Mouse (Mus musculus): ENCODE measurements around the gene Mroh8. TPM values are rescaled to one million over a fixed set of nuclear protein-coding genes. Genes with fewer than 3 reads are reported as not detected.
A peak's percentile ranks its signal among the peaks of the same experiment; 100 is the strongest.

Mroh8 gene
- total RNA-seq (2014; rRNA removed; ENCODE audit: low replicate concordance) (0.69 TPM in 1 of 2 replicates, not detected in the other), polyA plus RNA-seq (2015; fragmentation: Nextera tagmentation; extraction: Ambion mirVana) (0.16 and 0.20 TPM in 2 replicates)

GRCm38 (mm10) chr2:157279416-157279800 is at the start of gene Mroh8:
Gene Mroh8 (minus strand): TSS chr2:157279549.
- peak within 1 kb of the TSS; percentile 97 for H3K27ac ChIP-seq (ENCODE audit: low read depth)
- H3K27me3 ChIP-seq (ENCODE audit: control insufficient read depth, insufficient read depth, low read length) = no peaks in the 10 kb centered on the region
- 0% methylated on average over 31 of the region's 32 CpGs for WGBS
- DNase-seq (ENCODE audit: low spot score) (peak; percentile 41), ATAC-seq (ENCODE audit: insufficient read depth, low read depth) (peak; percentile 62)
- H3K4me3 ChIP-seq (ENCODE audit: low read depth, low read length) = peak within 1 kb of the TSS; percentile 99
- no peaks in the 10 kb centered on the region for H3K36me3 ChIP-seq (replicated peaks; ENCODE audit: control insufficient read depth, insufficient read depth, low read length)
- H3K4me1 ChIP-seq (ENCODE audit: control insufficient read depth, insufficient read depth) = peaks cover 14% of the 10 kb centered on the region; the same call in 1 of the 2 replicates
- no peaks in the 10 kb centered on the region for H3K9me3 ChIP-seq (replicated peaks; ENCODE audit: control insufficient read depth, low read length)
- H3K4me2 ChIP-seq (ENCODE audit: low read depth, low read length) = peak within 1 kb of the TSS; percentile 87
- no peak for TF ChIP-seq EP300 (IDR thresholded peaks at IDR 0.05; ENCODE audit: low read depth)
- H3K9ac ChIP-seq (replicated peaks; ENCODE audit: low read depth, low read length) = peak within 1 kb of the TSS; percentile 96

GRCm38 (mm10) chr2:157328570-157328969 is 49.2 kb upstream of the Mroh8 start:
- no peaks in the 10 kb centered on the region for H3K27me3 ChIP-seq (ENCODE audit: control insufficient read depth, insufficient read depth, low read length)
- H3K9ac ChIP-seq (replicated peaks; ENCODE audit: low read depth, low read length) = no peak overlapping the region
- ATAC-seq (ENCODE audit: insufficient read depth, low read depth) = no peak
- no peak overlapping the region for H3K4me2 ChIP-seq (ENCODE audit: low read depth, low read length)
- no peaks in the 10 kb centered on the region for H3K4me1 ChIP-seq (ENCODE audit: control insufficient read depth, insufficient read depth)
- H3K27ac ChIP-seq (ENCODE audit: low read depth) = no peak overlapping the region
- no peak for TF ChIP-seq EP300 (IDR thresholded peaks at IDR 0.05; ENCODE audit: low read depth)
- 37% methylated on average over 11 of the region's 11 CpGs for whole genome bisulfite sequencing
- DNase-seq (ENCODE audit: low spot score) = peak; percentile 21
- H3K36me3 ChIP-seq (replicated peaks; ENCODE audit: control insufficient read depth, insufficient read depth, low read length) = peaks cover 40% of the 10 kb centered on the region
- H3K9me3 ChIP-seq (replicated peaks; ENCODE audit: control insufficient read depth, low read length) = no peaks in the 10 kb centered on the region
- no peak overlapping the region for H3K4me3 ChIP-seq (ENCODE audit: low read depth, low read length)

DNA sequence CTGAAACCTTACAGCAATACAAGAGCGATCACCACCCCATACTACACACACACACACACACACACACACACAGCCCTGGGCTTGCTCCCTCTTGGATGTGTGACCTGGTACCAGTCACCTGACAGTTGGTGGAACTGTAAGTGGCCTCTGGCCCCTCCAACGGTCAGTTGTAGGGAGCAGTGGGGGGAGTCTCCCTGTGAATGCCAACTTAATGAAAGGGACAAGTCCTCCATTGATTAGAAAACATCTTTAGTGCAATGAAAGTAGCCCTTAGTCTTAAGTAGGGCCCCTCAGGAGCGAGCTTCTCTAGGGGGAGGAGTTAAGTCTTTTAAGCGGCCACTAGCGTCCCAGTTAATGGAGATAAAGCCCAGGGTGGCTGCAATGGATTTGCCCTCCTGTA is 48.8 kb upstream of the Mroh8 start:
- Histone ChIP-seq H3K27ac (ENCODE audit: low read depth) (no peak overlapping the region), H3K27me3 (ENCODE audit: control insufficient read depth, insufficient read depth, low read length) (no peaks in the 10 kb centered on the region), H3K9ac (replicated peaks; ENCODE audit: low read depth, low read length) (no peak overlapping the region), H3K4me3 (ENCODE audit: low read depth, low read length) (no peak overlapping the region), H3K9me3 (replicated peaks; ENCODE audit: control insufficient read depth, low read length) (no peaks in the 10 kb centered on the region), H3K4me1 (ENCODE audit: control insufficient read depth, insufficient read depth) (no peaks in the 10 kb centered on the region), H3K36me3 (replicated peaks; ENCODE audit: control insufficient read depth, insufficient read depth, low read length) (peaks cover 45% of the 10 kb centered on the region), H3K4me2 (ENCODE audit: low read depth, low read length) (no peak overlapping the region)
- no peak for ATAC-seq (ENCODE audit: insufficient read depth, low read depth)
- DNase-seq (ENCODE audit: low spot score) = no peak
- 51% methylated on average over 5 of the region's 5 CpGs for WGBS
- TF ChIP-seq EP300 (IDR thresholded peaks at IDR 0.05; ENCODE audit: low read depth) (no peak), CTCF (IDR thresholded peaks at IDR 0.05; ENCODE audit: low read depth) (no peak)

- TF ChIP-seq CTCF (IDR thresholded peaks at IDR 0.05; ENCODE audit: low read depth) (no peak), EP300 (IDR thresholded peaks at IDR 0.05; ENCODE audit: low read depth) (no peak)
Observed at GRCm38 (mm10) chr2:157325238-157325637, 45.9 kb upstream of the Mroh8 start.

DNA sequence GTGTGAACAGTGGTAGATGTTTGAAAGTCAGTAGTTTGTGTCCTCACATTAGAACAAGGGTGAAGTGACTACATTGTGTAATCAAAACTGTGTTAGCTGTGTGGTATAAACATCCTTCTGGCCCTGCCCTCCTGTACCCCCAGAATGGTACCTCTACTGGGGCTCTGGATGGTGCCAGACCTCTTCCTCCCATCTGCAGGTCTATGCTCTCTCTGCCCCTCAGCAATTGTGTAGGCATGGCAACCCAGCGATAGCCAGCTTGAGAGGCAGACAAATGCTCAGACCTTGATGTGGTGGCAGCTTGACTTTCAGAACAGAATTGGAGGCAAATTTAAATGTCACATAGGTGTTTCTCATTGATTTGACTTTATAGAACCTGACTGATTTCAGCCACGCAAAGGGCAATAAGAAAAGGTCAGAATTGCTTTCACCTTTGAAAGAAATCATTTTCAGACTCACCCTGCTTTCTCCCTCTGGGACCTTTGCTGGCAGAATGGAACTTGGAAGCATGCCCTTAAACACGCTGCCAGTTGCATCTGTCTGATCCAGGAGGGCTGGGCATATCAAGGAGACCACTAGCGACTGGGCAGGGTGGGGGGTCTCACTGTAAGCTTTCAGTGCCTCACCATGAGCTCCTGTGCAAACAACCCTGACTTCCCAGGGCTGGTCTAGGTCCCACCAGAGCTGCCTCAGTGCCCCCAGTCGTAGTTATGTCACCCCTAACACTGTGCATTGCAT is 42.8 kb upstream of the Mroh8 start:
- TF ChIP-seq EP300 (IDR thresholded peaks at IDR 0.05; ENCODE audit: low read depth) = no peak
- TF ChIP-seq CTCF (IDR thresholded peaks at IDR 0.05; ENCODE audit: low read depth) = no peak

More at GRCm38 (mm10) chr2:157325238-157325637, 45.9 kb upstream of the Mroh8 start:
- 67% methylated on average over 2 of the region's 2 CpGs for WGBS
- Histone ChIP-seq H3K4me2 (ENCODE audit: low read depth, low read length) (no peak overlapping the region), H3K27me3 (ENCODE audit: control insufficient read depth, insufficient read depth, low read length) (no peaks in the 10 kb centered on the region), H3K36me3 (replicated peaks; ENCODE audit: control insufficient read depth, insufficient read depth, low read length) (peaks cover 69% of the 10 kb centered on the region), H3K4me3 (ENCODE audit: low read depth, low read length) (no peak overlapping the region), H3K9ac (replicated peaks; ENCODE audit: low read depth, low read length) (no peak overlapping the region), H3K4me1 (ENCODE audit: control insufficient read depth, insufficient read depth) (no peaks in the 10 kb centered on the region), H3K9me3 (replicated peaks; ENCODE audit: control insufficient read depth, low read length) (no peaks in the 10 kb centered on the region), H3K27ac (ENCODE audit: low read depth) (no peak overlapping the region)
- DNase-seq (ENCODE audit: low spot score) = no peak
- ATAC-seq (ENCODE audit: insufficient read depth, low read depth) = no peak

GRCm38 (mm10) chr2:157320886-157321285 is 41.5 kb upstream of the Mroh8 start:
- H3K27me3 ChIP-seq (ENCODE audit: control insufficient read depth, insufficient read depth, low read length) = no peaks in the 10 kb centered on the region
- peaks cover 74% of the 10 kb centered on the region for H3K36me3 ChIP-seq (replicated peaks; ENCODE audit: control insufficient read depth, insufficient read depth, low read length)
- H3K9me3 ChIP-seq (replicated peaks; ENCODE audit: control insufficient read depth, low read length) = no peaks in the 10 kb centered on the region
- DNase-seq (ENCODE audit: low spot score) (no peak), ATAC-seq (ENCODE audit: insufficient read depth, low read depth) (no peak)
- no peak overlapping the region for H3K4me3 ChIP-seq (ENCODE audit: low read depth, low read length)
- no peak overlapping the region for H3K9ac ChIP-seq (replicated peaks; ENCODE audit: low read depth, low read length)
- no peaks in the 10 kb centered on the region for H3K4me1 ChIP-seq (ENCODE audit: control insufficient read depth, insufficient read depth)
- TF ChIP-seq EP300 (IDR thresholded peaks at IDR 0.05; ENCODE audit: low read depth) (no peak), CTCF (IDR thresholded peaks at IDR 0.05; ENCODE audit: low read depth) (no peak)
- no peak overlapping the region for H3K4me2 ChIP-seq (ENCODE audit: low read depth, low read length)
- 56% methylated on average over 5 of the region's 5 CpGs for WGBS
- H3K27ac ChIP-seq (ENCODE audit: low read depth) = no peak overlapping the region

More for the DNA sequence above, 42.8 kb upstream of the Mroh8 start:
- no peaks in the 10 kb centered on the region for H3K4me1 ChIP-seq (ENCODE audit: control insufficient read depth, insufficient read depth)
- peaks cover 78% of the 10 kb centered on the region for H3K36me3 ChIP-seq (replicated peaks; ENCODE audit: control insufficient read depth, insufficient read depth, low read length)
- no peak overlapping the region for H3K9ac ChIP-seq (replicated peaks; ENCODE audit: low read depth, low read length)
- H3K4me3 ChIP-seq (ENCODE audit: low read depth, low read length) = no peak overlapping the region
- WGBS = 79% methylated on average over 5 of the region's 5 CpGs
- DNase-seq (ENCODE audit: low spot score) (no peak), ATAC-seq (ENCODE audit: insufficient read depth, low read depth) (no peak)
- no peaks in the 10 kb centered on the region for H3K27me3 ChIP-seq (ENCODE audit: control insufficient read depth, insufficient read depth, low read length)
- H3K9me3 ChIP-seq (replicated peaks; ENCODE audit: control insufficient read depth, low read length) = no peaks in the 10 kb centered on the region
- no peak overlapping the region for H3K27ac ChIP-seq (ENCODE audit: low read depth)
- no peak overlapping the region for H3K4me2 ChIP-seq (ENCODE audit: low read depth, low read length)
